Mouse (Mus musculus) 3T3-L1 (cell line): ENCODE measurements around the gene Olfr134.
"Not testable (repeated sequence)": the region's sequence is repeated elsewhere in the genome, so short reads cannot be mapped to it uniquely, and the experiment has no call there.

Experiments used
- DNase-seq: peaks from one replicate; pipeline ENCODE4 v3.0.0-alpha.2; 2015; ENCODE audit warnings: low read depth, low spot score

Gene Olfr134

DNA sequence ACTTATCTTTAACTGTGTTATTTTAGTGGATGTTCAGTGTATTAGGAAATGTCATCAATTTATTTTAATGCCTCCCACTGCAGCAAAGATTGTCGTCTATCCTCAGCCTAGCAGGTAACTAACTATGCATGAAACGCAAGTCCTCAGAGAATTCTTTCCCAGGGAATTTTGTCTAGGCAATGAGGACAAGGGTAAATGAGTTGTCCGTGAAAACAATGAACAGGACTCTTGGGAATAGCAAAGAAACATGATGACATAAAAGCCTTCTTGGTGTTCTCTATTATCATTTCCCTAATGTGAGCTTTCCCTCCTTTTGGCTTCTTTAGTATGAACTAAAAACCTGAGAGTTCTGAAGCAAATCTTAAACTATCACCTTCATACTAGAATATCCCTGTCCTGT is at the start of gene Olfr134:
Gene Olfr134 (plus strand): TSS at position 301 of the 400 bp plus-strand sequence.
- no peak for DNase-seq

DNA sequence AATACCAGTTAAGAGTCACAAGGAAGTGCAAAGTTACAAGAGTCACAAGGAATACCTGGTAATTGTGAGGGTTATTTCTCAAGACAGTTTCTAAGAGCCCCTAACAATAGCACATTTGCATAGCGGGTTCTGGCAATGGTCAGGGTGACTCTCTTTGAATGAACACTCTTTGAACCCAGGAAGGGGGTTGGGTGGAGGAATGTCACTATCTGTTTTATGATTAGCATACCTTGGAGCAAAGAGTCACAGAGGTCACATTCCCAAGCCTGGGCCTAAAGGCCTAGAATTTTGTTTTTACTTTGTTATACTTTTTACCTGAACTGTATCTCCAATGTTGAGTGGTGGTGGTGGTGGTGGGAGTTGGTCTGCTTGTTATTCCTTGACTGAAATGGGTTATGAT is 47.0 kb upstream of the Olfr134 start:
- not testable (repeated sequence) for DNase-seq

DNA sequence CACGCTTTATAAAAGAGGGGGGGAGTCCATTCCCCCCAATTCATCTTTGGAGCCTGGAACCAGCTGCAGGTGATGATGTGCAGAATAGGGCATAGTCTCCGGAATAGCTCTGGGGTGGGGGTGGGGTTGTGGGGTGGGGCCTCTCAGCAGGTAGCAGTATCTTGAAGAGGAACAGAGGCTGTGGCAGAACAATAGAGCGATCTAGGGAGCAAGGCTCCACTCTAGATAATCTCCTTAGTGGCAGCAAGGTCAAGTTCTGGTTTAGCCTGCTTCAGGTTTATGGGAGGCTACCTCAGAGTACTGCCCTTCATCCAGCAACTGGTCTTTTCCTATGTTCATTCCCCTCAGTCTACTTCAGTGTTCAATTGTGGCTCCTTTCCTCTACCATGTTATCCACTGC is 45.8 kb upstream of the Olfr134 start:
- DNase-seq = not testable (repeated sequence)

DNA sequence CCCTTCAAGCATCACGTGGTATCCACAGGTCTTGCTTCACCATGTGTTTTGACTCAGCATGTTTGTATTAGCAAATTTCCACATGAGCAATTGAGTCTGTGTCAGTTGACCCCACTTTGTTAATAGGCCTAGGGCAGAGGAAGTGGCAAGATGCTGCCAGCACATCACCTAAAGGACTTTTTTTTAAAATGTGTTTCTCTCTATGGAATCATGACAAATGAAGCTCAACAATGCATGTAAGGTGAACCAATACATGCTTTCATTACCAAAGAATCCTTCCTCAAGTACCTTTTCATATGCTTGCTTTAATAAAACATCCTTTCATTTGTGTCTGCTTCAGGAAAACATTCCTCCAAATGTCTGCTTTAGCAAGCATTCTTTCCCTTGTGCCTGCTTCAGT is 36.8 kb upstream of the Olfr134 start, which contains the start of gene Olfr132:
Gene Olfr132 (minus strand): TSS at position 101 of the 400 bp plus-strand sequence.
- DNase-seq = no peak

DNA sequence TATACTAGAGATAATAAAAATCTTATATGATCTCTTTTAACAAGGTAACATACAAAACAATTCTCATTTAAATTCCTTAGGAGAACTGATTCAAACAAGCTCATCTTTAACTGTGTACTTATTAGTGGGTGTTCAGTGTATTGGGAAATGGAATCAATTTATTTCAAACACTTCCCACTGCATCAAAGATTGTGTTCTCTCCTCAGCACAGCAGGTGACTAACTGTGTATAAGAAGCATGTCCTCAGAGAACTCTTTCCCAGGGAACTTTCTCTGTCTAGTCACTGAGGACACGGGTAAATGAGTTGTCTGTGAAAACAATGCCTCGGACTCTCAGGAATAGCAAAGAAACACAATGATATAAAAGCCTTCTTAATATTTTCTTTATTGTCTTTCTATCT is 26.2 kb upstream of the Olfr134 start, which contains the start of gene Olfr133:
Gene Olfr133 (plus strand): TSS at position 301 of the 400 bp plus-strand sequence.
- DNase-seq = no peak

DNA sequence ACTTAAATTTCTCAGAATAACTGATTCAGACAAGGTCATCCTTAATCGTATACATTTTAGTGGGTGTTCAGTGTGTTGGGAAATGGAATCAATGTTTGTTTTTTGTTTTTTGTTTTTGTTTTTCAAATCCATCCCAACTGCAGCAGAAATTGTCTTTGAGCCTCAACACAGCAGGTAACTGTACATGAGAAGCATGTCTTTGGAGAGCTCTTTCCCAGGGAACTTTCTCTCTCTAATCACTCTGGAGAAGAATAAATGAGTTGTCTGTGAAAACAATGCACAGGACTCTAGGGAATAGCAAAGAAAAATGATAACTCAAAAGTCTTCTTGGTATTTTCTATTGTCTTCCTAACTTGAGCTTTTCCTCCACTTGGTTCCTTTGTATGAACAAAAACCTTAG is 32.8 kb downstream of the Olfr134 start, which contains the start of gene Olfr135:
Gene Olfr135 (plus strand): TSS at position 301 of the 400 bp plus-strand sequence.
- DNase-seq = no peak
